Mouse (Mus musculus): ENCODE measurements around the gene Efna4.

Gene Efna4

DNA sequence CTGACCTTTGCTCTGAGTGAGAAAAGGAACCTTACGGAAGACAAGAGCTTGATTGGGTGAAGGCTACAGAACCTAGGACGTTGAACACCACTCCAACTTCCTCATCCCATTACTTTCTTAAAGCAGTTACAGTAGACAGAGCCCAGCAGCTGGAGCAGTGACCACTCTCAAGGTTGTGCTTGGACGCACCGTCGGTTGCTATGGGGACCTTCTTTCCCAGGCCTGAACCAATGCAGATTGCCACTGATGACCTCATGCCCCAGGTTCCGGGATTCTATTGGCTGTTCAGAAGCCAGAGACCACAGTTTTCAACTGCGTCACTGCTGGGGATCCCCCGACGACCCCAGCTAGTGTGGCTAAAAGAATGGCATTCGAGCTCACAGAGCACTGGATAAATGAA lies 6.9 kb downstream of the Efna4 start:
- no peak for DNase-seq (ENCODE audit: low spot score)

DNA sequence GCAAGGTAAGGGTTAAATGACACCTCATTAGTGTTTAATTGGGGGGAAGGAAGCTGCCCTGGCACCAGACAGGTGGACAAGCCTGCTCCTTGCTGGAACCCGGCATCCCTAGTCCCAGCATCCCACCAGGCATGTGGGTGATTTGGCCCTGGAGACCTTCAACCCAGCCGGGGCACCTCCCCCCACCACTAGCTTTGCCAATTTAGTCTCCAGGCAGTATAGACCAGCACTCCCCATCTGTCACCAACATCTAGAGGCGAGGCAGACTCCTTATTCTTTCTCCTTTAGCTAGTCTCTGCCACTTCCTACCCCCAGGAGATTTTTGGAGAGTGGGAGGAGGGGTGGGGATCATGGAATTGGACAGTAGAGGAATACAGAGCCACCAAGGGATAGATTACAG lies 7.5 kb downstream of the Efna4 start:
- no peak for DNase-seq (ENCODE audit: low spot score)

- DNase-seq (ENCODE audit: low spot score): no peak
These were observed 9.2 kb downstream of the Efna4 start for GRCm38 (mm10) chr3:89328623-89329022.

DNA sequence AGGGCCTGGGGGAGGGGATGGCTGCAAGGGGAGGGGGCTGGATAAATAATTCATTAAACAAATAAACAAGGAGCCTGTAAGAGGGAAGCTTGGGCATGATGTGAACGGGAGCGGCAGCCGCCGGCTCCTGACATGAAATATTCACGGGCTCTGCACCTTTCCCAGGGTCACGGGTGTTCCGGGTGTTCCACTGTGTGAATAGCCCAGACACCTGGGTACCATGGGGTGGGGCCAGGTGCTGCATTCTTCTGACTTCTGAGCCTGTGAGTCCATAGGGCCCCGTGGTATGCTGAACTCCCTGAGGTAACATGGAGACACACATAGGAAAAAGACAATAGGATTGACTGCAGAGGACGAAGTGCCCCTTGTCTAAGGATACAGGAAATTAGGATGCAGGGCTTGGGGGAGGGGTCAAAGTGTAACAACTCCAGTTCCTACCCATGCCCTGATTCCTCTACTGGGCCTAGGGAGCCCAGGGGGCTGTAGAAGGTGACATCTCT lies 10.4 kb downstream of the Efna4 start:
- no peak for DNase-seq (ENCODE audit: low spot score)

- no peak for DNase-seq (ENCODE audit: low spot score)
These were observed 11.9 kb downstream of the Efna4 start for GRCm38 (mm10) chr3:89325882-89326281.

GRCm38 (mm10) chr3:89322514-89323165 lies 15.2 kb downstream of the Efna4 start, which contains the start of gene Efna3:
TSS of gene Efna3 (minus strand) at chr3:89322965.
- no peak for DNase-seq (ENCODE audit: low spot score)

- no peak for DNase-seq (ENCODE audit: low spot score)
These were observed 15.7 kb downstream of the Efna4 start for GRCm38 (mm10) chr3:89322131-89322500.

- no peak for DNase-seq (ENCODE audit: low spot score)
These were observed 16.4 kb downstream of the Efna4 start for GRCm38 (mm10) chr3:89321183-89322130.

GRCm38 (mm10) chr3:89320581-89321182 lies 17.1 kb downstream of the Efna4 start:
- no peak for DNase-seq (ENCODE audit: low spot score)

- DNase-seq (ENCODE audit: low spot score): no peak
These were observed 18.1 kb downstream of the Efna4 start for GRCm38 (mm10) chr3:89319591-89320350.

DNA sequence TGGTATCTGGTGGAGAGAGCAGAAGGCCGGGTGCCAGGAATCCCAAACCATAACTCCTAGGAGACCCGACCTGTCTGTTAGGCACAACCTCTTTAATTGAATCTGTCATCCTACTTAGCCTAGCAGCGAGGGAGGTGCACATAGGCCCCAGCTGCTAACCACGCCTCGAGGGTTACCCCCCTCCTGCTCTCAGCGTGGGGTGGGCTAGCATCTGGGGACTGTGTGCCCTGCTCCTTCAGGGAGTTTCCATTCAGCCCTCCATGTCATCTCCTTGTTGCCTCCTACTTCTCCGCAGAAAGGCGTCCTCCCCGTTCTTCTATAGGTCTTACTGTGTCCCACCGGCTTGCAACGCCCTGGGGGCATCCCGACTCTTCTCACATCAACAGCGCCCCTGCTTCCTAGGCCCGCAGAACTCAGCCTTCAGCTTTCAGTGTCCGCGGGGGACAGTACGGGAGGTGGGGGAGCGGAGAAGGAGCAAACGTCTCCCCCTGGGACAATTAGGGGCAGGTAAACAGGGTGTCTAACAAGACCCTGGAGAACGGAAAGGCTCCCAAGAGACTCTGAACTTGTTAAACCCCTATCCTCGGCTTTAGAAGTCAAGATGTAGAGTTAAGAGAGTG lies 18.7 kb downstream of the Efna4 start:
- DNase-seq (ENCODE audit: low spot score): no peak

- DNase-seq (ENCODE audit: low spot score): no peak
These were observed 19.5 kb downstream of the Efna4 start for GRCm38 (mm10) chr3:89318316-89318715.

GRCm38 (mm10) chr3:89317246-89317645 lies 20.6 kb downstream of the Efna4 start:
- no peak for DNase-seq (ENCODE audit: low spot score)

DNA sequence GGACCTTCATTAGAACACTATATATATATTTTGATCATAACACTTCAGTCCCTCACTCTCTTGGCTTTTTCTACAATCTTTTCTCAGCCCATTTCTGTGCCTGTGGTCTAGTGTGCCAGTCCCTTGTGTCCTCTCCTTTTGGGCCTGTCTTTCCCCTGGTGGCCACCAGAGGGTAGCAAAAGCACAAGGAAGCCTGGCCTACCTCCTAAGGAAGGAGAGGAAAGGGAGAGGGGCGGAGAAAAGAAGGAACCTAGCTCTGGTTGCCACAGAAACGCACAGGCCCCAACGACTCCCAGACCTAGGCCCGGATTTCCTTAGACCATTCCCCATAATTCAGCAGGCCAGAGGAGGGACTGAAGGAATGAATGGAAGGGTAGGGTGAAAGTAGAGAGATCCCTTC lies 21.0 kb downstream of the Efna4 start:
- peak; percentile 91 for DNase-seq (ENCODE audit: low spot score)

GRCm38 (mm10) chr3:89315930-89316831 lies 21.6 kb downstream of the Efna4 start:
- DNase-seq (ENCODE audit: low spot score): no peak

- peak; percentile 81 for DNase-seq (ENCODE audit: low spot score)
These were observed 22.5 kb downstream of the Efna4 start for GRCm38 (mm10) chr3:89315195-89315929.

- no peak for DNase-seq (ENCODE audit: low spot score)
These were observed 23.0 kb downstream of the Efna4 start for GRCm38 (mm10) chr3:89314791-89315190.

DNA sequence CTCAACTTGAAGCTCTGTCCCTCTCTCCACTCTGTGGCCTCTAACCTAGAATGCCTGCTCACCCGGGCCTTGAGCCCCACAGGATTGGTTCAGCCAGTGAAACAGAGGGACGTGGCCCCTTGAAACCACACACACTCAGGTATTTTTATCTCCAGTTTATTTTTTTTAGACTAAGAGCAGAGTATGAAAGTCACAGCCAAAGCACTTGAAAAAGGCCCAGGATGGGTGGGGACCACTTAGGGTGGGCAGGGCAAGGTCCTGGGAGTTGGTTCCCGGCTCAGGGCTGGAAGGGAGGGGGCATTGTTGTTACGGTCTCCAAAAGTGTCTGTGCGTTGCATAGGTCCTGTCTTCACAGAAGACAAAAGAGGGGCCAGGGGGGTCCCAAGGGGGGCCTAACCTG lies 23.5 kb downstream of the Efna4 start:
- peak; percentile 87 for DNase-seq (ENCODE audit: low spot score)

GRCm38 (mm10) chr3:89308089-89308488 lies 29.7 kb downstream of the Efna4 start:
- DNase-seq (ENCODE audit: low spot score): peak; percentile 86
